Mouse (Mus musculus): ENCODE results near the gene Zdhhc7. TPM values are rescaled to one million over a fixed set of nuclear protein-coding genes. Genes with fewer than 3 reads are reported as not detected.

Gene Zdhhc7
- polyA plus RNA-seq, 1 experiment from 2014 or later = 30.7 TPM

DNA sequence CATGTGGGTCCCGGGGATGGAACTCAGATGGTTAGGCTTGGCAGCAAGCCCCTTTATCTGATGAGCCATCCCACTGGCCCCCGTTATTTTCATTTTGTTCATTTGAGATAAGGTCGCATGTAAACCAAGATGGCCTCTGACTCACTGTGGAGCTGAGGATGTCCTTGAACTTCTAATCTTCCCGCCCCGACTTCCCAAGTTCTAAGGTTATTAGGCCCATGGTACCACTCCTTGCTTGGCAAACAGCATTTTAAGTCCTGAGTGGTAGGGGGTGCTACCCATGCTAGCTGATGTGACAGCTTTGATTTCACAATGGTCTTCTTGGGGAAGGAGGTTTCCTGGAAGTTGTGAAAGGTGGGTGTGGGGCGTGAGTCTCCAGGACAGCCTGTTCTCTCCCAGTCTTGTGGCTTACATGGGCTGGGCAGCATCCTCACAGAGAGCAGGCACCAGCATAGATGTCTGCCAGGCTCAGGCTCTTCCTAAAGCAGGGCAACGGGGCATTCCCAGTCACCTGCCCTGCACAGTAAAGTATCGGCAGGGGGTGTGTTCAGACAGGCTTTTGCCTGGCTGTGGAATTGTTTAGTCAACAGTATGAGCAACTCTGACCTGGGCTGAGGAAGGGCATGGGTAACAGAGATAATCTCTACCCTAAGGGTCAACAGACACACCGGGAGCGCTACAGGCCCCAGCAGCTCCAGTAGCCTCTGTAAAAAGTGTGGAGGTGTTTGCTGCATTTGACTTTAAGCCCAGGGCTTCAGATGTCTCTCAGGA lies 58.6 kb downstream of the Zdhhc7 start:
- Histone ChIP-seq H3K9ac (no peak overlapping the region), H3K9me3 (no peaks in the 10 kb centered on the region), H3K4me2 (no peak overlapping the region), H3K4me1 (replicated peaks) (0 out of 2 replicates have a peak, but pooled peaks cover 2% of the 10 kb centered on the region), H3K4me3 (no peak overlapping the region), H3K27ac (replicated peaks) (no peak overlapping the region), H3K36me3 (no peaks in the 10 kb centered on the region), H3K27me3 (no peaks in the 10 kb centered on the region; the same call in 1 of the 2 replicates)
- no peak for ATAC-seq (ENCODE audit: low FRiP score, low read depth)
- 82% methylated on average over 10 of the region's 10 CpGs for WGBS

DNA sequence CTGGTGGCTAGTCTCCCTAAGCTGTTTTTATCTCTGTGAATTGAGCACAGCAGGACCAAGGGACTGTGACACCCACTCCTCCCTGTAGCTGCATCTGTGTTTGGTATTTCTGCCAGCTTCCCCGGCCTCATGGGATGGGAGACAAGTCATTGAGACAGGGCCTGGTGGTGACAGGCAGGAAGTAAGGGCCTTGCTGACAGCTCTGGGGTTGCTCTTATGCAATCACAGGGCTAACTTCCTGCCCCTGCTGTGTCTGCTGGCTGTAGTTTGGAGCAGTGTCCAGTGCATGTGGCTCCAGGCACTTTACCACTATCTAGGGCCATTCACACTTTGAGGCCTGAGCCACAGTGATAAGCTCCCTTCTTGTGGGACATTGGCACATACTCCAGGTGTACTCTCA lies 60.4 kb downstream of the Zdhhc7 start:
- ATAC-seq (ENCODE audit: low FRiP score, low read depth) = no peak
- Histone ChIP-seq H3K4me1 (replicated peaks) (no peaks in the 10 kb centered on the region), H3K27ac (replicated peaks) (no peak overlapping the region), H3K27me3 (no peaks in the 10 kb centered on the region; the same call in 1 of the 2 replicates), H3K36me3 (no peaks in the 10 kb centered on the region), H3K9ac (no peak overlapping the region), H3K9me3 (no peaks in the 10 kb centered on the region), H3K4me2 (no peak overlapping the region), H3K4me3 (no peak overlapping the region)
- 71% methylated on average over 1 of the region's 1 CpGs for WGBS

- Histone ChIP-seq H3K9me3 (no peaks in the 10 kb centered on the region), H3K4me1 (replicated peaks) (no peaks in the 10 kb centered on the region), H3K36me3 (no peaks in the 10 kb centered on the region), H3K27ac (replicated peaks) (no peak overlapping the region), H3K4me2 (no peak overlapping the region), H3K27me3 (no peaks in the 10 kb centered on the region; the same call in 1 of the 2 replicates), H3K4me3 (no peak overlapping the region), H3K9ac (no peak overlapping the region)
- 81% methylated on average over 11 of the region's 11 CpGs for WGBS
- ATAC-seq (ENCODE audit: low FRiP score, low read depth) = no peak
Measured at GRCm38 (mm10) chr8:120039313-120039919, 61.9 kb downstream of the Zdhhc7 start.

DNA sequence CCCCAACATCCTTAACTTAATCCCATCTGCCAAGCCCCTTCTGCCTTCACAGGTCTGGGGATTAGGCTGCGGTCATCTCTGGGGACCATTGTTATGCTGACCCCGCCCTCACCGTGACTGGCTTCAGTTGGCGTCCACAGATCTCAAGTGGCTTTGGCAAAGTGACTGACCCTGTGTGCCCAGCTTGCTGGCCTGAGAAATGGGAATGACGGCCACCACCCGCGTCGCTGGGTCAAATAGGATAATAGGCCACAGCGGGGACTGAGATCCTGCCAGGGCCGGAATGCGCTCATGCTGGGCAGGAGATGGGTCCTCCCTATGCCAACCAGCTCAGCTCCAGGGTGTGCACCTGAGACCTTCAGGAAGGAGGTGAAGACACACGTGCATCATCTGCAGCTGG lies 62.5 kb downstream of the Zdhhc7 start:
- Histone ChIP-seq H3K9ac (no peak overlapping the region), H3K36me3 (no peaks in the 10 kb centered on the region), H3K4me1 (replicated peaks) (no peaks in the 10 kb centered on the region), H3K27me3 (no peaks in the 10 kb centered on the region; the same call in 1 of the 2 replicates), H3K9me3 (no peaks in the 10 kb centered on the region), H3K27ac (replicated peaks) (no peak overlapping the region), H3K4me3 (no peak overlapping the region), H3K4me2 (no peak overlapping the region)
- WGBS = 93% methylated on average over 12 of the region's 12 CpGs
- ATAC-seq (ENCODE audit: low FRiP score, low read depth) = no peak

GRCm38 (mm10) chr8:120037611-120038010 lies 63.7 kb downstream of the Zdhhc7 start:
- Histone ChIP-seq H3K9ac (no peak overlapping the region), H3K27ac (replicated peaks) (no peak overlapping the region), H3K27me3 (no peaks in the 10 kb centered on the region; the same call in 1 of the 2 replicates), H3K36me3 (no peaks in the 10 kb centered on the region), H3K4me3 (no peak overlapping the region), H3K4me2 (no peak overlapping the region), H3K4me1 (replicated peaks) (no peaks in the 10 kb centered on the region), H3K9me3 (no peaks in the 10 kb centered on the region)
- 80% methylated on average over 8 of the region's 8 CpGs for WGBS
- no peak for ATAC-seq (ENCODE audit: low FRiP score, low read depth)

- no peaks in the 10 kb centered on the region; the same call in 1 of the 2 replicates for H3K27me3 ChIP-seq
- no peak overlapping the region for H3K4me2 ChIP-seq
- H3K9ac ChIP-seq = no peak overlapping the region
- no peaks in the 10 kb centered on the region for H3K36me3 ChIP-seq
- H3K4me1 ChIP-seq (replicated peaks) = no peaks in the 10 kb centered on the region
- no peaks in the 10 kb centered on the region for H3K9me3 ChIP-seq
- H3K4me3 ChIP-seq = no peak overlapping the region
- WGBS = 79% methylated on average over 15 of the region's 15 CpGs
- H3K27ac ChIP-seq (replicated peaks) = no peak overlapping the region
- no peak for ATAC-seq (ENCODE audit: low FRiP score, low read depth)
Measured at GRCm38 (mm10) chr8:120037199-120037598, 64.1 kb downstream of the Zdhhc7 start.

DNA sequence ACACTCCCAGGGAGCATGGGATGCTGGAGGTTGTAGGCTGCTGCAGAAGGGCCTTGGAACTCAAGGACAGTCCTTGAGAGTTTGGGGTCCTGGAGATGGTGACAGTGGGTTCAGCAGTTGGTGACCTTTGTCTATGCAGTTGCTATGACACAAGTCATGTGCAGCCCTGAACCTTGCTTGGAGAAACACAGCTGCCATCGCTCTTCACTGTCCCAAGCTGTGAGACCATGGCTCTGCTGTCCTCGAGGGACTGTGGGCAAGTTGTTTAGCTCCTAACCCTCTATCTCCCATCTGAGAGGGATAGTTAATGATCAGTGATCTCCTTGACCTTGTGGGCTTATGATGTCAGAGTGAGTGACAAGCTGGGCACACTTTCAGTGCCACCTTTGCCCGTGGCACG lies 64.7 kb downstream of the Zdhhc7 start:
- WGBS = 73% methylated on average over 4 of the region's 4 CpGs
- no peaks in the 10 kb centered on the region for H3K9me3 ChIP-seq
- ATAC-seq (ENCODE audit: low FRiP score, low read depth) = no peak

DNA sequence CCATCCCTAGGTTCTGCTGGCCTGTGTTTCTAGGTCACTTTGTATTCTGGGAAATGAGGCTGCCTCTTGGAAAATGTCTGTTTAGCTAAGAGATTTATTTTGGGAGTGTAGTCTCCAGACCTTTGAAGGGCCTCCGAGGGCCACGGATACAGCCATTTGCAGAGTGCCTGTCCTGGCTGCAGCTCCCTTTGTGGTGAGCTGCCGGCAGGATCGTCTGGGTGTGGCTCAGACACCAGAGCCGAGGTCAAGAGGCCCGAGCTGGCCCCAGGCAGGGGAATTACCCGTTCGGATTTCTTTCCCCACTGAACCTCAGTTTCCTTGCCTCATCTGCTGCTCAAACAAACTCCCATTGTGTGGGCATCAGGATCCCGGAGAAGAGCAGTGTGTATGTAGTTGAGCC lies 65.2 kb downstream of the Zdhhc7 start:
- no peak overlapping the region for H3K4me3 ChIP-seq
- H3K36me3 ChIP-seq = no peaks in the 10 kb centered on the region
- no peak overlapping the region for H3K9ac ChIP-seq
- no peak overlapping the region for H3K27ac ChIP-seq (replicated peaks)
- no peaks in the 10 kb centered on the region for H3K9me3 ChIP-seq
- 28% methylated on average over 9 of the region's 9 CpGs for WGBS
- H3K4me1 ChIP-seq (replicated peaks) = no peaks in the 10 kb centered on the region
- ATAC-seq (ENCODE audit: low FRiP score, low read depth) = no peak
- H3K4me2 ChIP-seq = no peak overlapping the region
- H3K27me3 ChIP-seq = no peaks in the 10 kb centered on the region; the same call in 1 of the 2 replicates

More for the DNA sequence above, 64.7 kb downstream of the Zdhhc7 start:
- no peaks in the 10 kb centered on the region for H3K36me3 ChIP-seq
- H3K4me2 ChIP-seq = no peak overlapping the region
- no peaks in the 10 kb centered on the region; the same call in 1 of the 2 replicates for H3K27me3 ChIP-seq
- no peaks in the 10 kb centered on the region for H3K4me1 ChIP-seq (replicated peaks)
- H3K27ac ChIP-seq (replicated peaks) = no peak overlapping the region
- no peak overlapping the region for H3K9ac ChIP-seq
- H3K4me3 ChIP-seq = no peak overlapping the region

DNA sequence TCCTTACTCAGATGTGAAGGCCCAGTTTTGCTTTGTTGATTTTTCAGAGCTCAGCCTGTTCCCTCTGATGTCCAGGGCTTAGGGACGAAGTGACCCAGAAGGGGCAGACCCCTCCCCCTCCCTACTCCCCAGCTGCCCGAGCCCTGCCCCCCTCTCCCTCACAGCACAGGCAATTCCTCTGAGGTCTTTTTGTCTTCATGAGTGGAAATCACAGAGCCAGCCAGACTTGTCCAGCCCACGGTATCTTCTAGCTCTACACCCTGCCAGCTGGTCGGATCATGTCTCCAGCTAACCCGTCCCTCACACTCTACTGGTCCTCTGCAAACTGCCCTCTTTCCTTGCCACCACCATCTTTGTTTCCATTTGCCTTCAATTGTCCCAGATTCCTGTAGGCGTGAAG lies 66.8 kb downstream of the Zdhhc7 start:
- H3K9ac ChIP-seq = no peak overlapping the region
- H3K27ac ChIP-seq (replicated peaks) = no peak overlapping the region
- no peaks in the 10 kb centered on the region for H3K36me3 ChIP-seq
- H3K4me3 ChIP-seq = no peak overlapping the region
- WGBS = 34% methylated on average over 6 of the region's 6 CpGs
- no peak for ATAC-seq (ENCODE audit: low FRiP score, low read depth)
- H3K4me1 ChIP-seq (replicated peaks) = no peaks in the 10 kb centered on the region
- H3K9me3 ChIP-seq = no peaks in the 10 kb centered on the region
- no peaks in the 10 kb centered on the region; the same call in 1 of the 2 replicates for H3K27me3 ChIP-seq
- H3K4me2 ChIP-seq = no peak overlapping the region

- H3K9me3 ChIP-seq = no peaks in the 10 kb centered on the region
- H3K9ac ChIP-seq = no peak overlapping the region
- H3K36me3 ChIP-seq = no peaks in the 10 kb centered on the region
- H3K4me2 ChIP-seq = no peak overlapping the region
- H3K4me1 ChIP-seq (replicated peaks) = no peaks in the 10 kb centered on the region
- H3K27ac ChIP-seq (replicated peaks) = no peak overlapping the region
- no peak overlapping the region for H3K4me3 ChIP-seq
- ATAC-seq (ENCODE audit: low FRiP score, low read depth) = no peak
- H3K27me3 ChIP-seq = no peaks in the 10 kb centered on the region
- 86% methylated on average over 5 of the region's 5 CpGs for WGBS
Measured at GRCm38 (mm10) chr8:120032549-120033208, 68.6 kb downstream of the Zdhhc7 start.

Measured in hindbrain, embryonic 15.5 days (tissue).